Mouse (Mus musculus) embryonic facial prominence, embryonic 15.5 days (tissue): ENCODE results near the gene Rbbp5. TPM values are rescaled to one million over a fixed set of nuclear protein-coding genes. Genes with fewer than 3 reads are reported as not detected.
"Not testable (repeated sequence)": the region's sequence is repeated elsewhere in the genome, so short reads cannot be mapped to it uniquely, and the experiment has no call there.

ENCODE experiments used
- ATAC-seq: fragments of 200-750 bp; cut with Nextera tagmentation; 2 replicates; pipeline ENCODE4 v1.8.0; 2017; ENCODE audit warnings: low read depth, moderate TSS enrichment; ENCODE audit not compliant: insufficient number of reproducible peaks, low FRiP score, low TSS enrichment
- H3K27ac ChIP-seq: fragments of 300-500 bp; sonication (generic); replicated peaks from 2 replicates; pipeline ENCODE4 v1.5.1; 2015; ENCODE audit warnings: mild to moderate bottlenecking, inconsistent platforms
- H3K27me3 ChIP-seq: fragments of 300-500 bp; sonication (generic); 2 replicates; pipeline ENCODE4 v1.6.1; 2015; ENCODE audit warnings: inconsistent platforms
- H3K36me3 ChIP-seq: fragments of 300-500 bp; sonication (generic); 2 replicates; pipeline ENCODE4 v1.6.1; 2015; ENCODE audit warnings: mild to moderate bottlenecking, inconsistent platforms
- H3K4me1 ChIP-seq: fragments of 300-500 bp; sonication (generic); 2 replicates; pipeline ENCODE4 v1.6.1; 2015; ENCODE audit warnings: inconsistent platforms
- H3K4me2 ChIP-seq: fragments of 300-500 bp; sonication (generic); replicated peaks from 2 replicates; pipeline ENCODE4 v1.6.1; 2015; ENCODE audit warnings: mild to moderate bottlenecking, inconsistent platforms
- H3K4me3 ChIP-seq: fragments of 300-500 bp; sonication (generic); replicated peaks from 2 replicates; pipeline ENCODE4 v1.5.1; 2015; ENCODE audit warnings: mild to moderate bottlenecking, inconsistent platforms
- H3K9ac ChIP-seq: fragments of 300-500 bp; sonication (generic); 2 replicates; pipeline ENCODE4 v1.6.1; 2015; ENCODE audit warnings: inconsistent platforms
- H3K9me3 ChIP-seq: fragments of 300-500 bp; sonication (generic); replicated peaks from 2 replicates; pipeline ENCODE4 v1.6.1; 2016; ENCODE audit warnings: inconsistent platforms
- WGBS: fragments of 180-500 bp; shearing (Covaris S2); methylation state at CpG from one replicate; pipeline ENCODE4 v1.1.7; 2015; 5-methylcytosine and 5-hydroxymethylcytosine counted together
- polyA plus RNA-seq: library from polyadenylated mRNA; unstranded; fragments of >200 nt; fragmentation: Nextera tagmentation; extraction: Ambion mirVana; gene quantifications from 2 replicates; pipeline ENCODE4 v1.2.1, GENCODE M21; 2015

Rbbp5 gene
- polyA plus RNA-seq, 1 experiment from 2014 or later: 41.6 TPM

DNA sequence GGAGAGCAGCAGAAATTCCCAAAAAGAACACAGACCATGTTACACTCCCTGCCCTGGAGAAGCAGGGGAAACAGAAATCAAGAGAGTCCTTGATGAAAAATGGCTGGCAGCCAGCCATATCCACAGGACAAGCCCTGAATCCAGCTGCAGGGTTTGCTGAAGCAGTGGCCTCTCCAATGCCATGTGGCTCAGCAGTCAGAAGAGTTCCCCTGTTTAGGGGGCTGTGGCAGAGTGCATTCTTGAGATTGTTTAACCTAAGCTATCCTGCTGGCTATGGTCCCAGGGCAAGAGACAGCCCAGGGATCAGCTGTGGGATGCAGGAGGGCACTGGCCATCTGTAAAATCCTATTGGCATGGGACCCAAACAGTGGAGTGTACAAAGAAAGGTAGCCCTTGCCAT, 8.2 kb upstream of the Rbbp5 start:
- Histone ChIP-seq H3K4me2 (no peak overlapping the region), H3K4me3 (no peak overlapping the region)
- no peak for ATAC-seq

DNA sequence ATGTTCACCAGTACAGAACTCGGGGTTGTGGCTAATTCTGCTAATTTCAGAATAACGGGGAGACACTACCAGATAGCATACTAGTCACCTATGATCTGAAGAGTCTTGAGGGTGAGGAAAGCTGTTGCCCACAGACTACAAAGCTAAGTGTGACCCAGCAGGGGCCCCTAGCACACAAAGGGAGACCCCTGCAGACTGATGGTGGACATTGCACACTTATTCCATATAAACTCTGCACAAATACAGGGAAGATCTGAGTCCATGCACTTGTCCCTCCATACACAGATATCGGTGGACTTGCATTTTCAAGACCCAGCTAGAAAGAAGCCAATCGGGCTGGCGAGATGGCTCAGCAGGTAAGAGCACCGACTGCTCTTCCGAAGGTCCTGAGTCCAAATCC, 7.6 kb upstream of the Rbbp5 start:
- H3K4me2 ChIP-seq: no peak overlapping the region
- H3K4me3 ChIP-seq: no peak overlapping the region
- no peaks in the 10 kb centered on the region for H3K9me3 ChIP-seq
- no peak overlapping the region for H3K27ac ChIP-seq
- H3K36me3 ChIP-seq: peaks cover 19% of the 10 kb centered on the region
- no peaks in the 10 kb centered on the region for H3K27me3 ChIP-seq
- ATAC-seq: no peak
- H3K4me1 ChIP-seq: peaks cover 10% of the 10 kb centered on the region; the same call in 1 of the 2 replicates
- no peak overlapping the region for H3K9ac ChIP-seq
- 91% methylated on average over 7 of the region's 7 CpGs for WGBS

More for the DNA sequence above, 8.2 kb upstream of the Rbbp5 start:
- Histone ChIP-seq H3K9me3 (no peaks in the 10 kb centered on the region), H3K4me1 (peaks cover 10% of the 10 kb centered on the region; the same call in 1 of the 2 replicates), H3K27me3 (no peaks in the 10 kb centered on the region), H3K36me3 (peaks cover 25% of the 10 kb centered on the region), H3K9ac (no peak overlapping the region), H3K27ac (no peak overlapping the region)

DNA sequence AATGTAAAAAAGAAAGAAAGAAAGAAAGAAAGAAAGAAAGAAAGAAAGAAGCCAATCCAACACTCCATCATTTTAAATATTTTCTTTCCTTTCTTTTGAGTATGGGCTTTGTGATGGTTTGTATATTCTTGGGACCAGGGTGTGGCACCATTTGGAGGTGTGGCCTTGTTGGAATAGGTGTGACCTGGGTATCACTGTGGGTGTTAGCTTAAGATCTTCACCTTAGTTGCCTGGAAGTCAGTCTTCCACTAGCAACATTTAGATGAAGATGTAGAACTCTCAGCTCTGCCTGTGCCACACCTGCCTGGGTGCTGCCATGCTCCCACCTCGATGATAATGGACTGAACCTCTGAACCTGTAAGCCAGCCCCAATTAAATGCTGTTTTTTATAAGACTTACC, 7.1 kb upstream of the Rbbp5 start:
- not testable (repeated sequence) for H3K9ac ChIP-seq, H3K4me2 ChIP-seq, H3K4me3 ChIP-seq, H3K27ac ChIP-seq, H3K27me3 ChIP-seq, H3K9me3 ChIP-seq, ATAC-seq
- WGBS: 89% methylated on average over 1 of the region's 1 CpGs
- Histone ChIP-seq H3K36me3 (peaks cover 14% of the 10 kb centered on the region), H3K4me1 (peaks cover 10% of the 10 kb centered on the region; the same call in 1 of the 2 replicates)

DNA sequence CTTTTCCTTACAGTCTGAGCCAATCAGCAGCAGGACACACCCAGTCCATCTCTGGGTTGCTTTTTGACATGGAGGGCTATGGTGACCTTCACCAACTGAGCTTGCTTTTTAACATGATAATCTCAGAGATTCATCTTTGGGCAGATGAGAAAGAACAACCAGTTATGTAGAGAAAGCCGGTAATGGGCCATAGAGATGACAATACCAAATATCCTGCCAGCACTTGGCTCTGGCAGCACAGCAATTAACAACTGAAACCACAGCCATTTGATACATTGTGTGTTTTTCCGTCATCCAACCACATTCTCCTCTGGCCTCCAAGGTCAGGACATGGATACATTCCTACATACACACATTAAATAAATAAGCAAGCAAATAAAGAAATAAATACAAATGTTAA, 6.1 kb upstream of the Rbbp5 start:
- no peak overlapping the region for H3K27ac ChIP-seq
- 0 out of 2 replicates have a peak, but pooled peaks cover 6% of the 10 kb centered on the region for H3K4me1 ChIP-seq
- no peak overlapping the region for H3K9ac ChIP-seq
- H3K36me3 ChIP-seq: peaks cover 6% of the 10 kb centered on the region; the same call in 1 of the 2 replicates
- H3K4me2 ChIP-seq: no peak overlapping the region
- no peaks in the 10 kb centered on the region for H3K9me3 ChIP-seq
- 69% methylated on average over 2 of the region's 2 CpGs for WGBS
- no peak overlapping the region for H3K4me3 ChIP-seq
- H3K27me3 ChIP-seq: no peaks in the 10 kb centered on the region
- ATAC-seq: no peak

DNA sequence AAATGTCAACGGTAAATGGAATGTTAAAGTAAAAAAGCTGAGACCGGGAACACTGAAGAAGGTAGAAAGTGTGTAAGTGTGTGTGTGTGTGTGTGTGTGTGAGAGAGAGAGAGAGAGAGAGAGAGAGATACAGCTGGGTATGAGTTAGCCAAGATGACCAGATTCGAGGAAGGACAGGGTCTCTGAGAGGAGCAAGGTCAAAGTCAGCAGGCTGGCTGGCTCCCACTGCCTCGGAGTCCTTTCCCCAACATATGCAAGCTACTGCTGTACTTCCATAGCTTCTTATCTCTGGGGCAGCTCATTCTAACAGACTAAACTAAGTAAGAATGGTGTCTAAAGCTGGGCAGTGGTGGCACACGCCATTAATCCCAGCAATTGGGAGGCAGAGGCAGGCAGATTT, 5.7 kb upstream of the Rbbp5 start:
- Histone ChIP-seq H3K4me1 (0 out of 2 replicates have a peak, but pooled peaks cover 6% of the 10 kb centered on the region), H3K9ac (no peak overlapping the region), H3K4me2 (no peak overlapping the region), H3K36me3 (peaks cover 6% of the 10 kb centered on the region; the same call in 1 of the 2 replicates), H3K27me3 (no peaks in the 10 kb centered on the region), H3K27ac (no peak overlapping the region), H3K9me3 (no peaks in the 10 kb centered on the region), H3K4me3 (no peak overlapping the region)
- no peak for ATAC-seq
- 93% methylated on average over 5 of the region's 5 CpGs for WGBS

DNA sequence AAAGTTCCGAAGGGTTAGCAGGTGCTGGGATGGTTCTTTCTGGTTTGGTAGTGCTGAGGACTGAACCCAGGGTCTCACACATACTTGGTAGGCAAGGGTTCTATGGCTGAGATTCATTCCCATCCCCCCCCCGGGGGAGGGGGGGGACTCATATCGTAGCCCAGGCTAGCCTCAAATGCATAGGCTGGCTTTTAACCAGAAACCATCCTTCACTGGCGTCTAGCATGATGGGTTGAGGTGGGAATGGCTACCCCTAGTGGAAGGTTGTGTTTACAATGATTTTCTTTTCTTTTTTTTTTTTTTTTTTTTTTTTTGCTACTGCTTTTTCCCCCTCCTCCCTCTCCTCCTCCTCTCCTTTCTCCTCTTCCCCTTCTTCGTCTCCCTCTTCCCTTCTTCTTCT, 4.6 kb upstream of the Rbbp5 start:
- no peak overlapping the region for H3K9ac ChIP-seq
- no peak overlapping the region for H3K27ac ChIP-seq
- no peaks in the 10 kb centered on the region for H3K27me3 ChIP-seq
- no peak for ATAC-seq
- WGBS: 58% methylated on average over 5 of the region's 5 CpGs
- H3K9me3 ChIP-seq: no peaks in the 10 kb centered on the region
- no peak overlapping the region for H3K4me2 ChIP-seq
- H3K4me1 ChIP-seq: 0 out of 2 replicates have a peak, but pooled peaks cover 6% of the 10 kb centered on the region
- no peak overlapping the region for H3K4me3 ChIP-seq
- no peaks in the 10 kb centered on the region for H3K36me3 ChIP-seq

DNA sequence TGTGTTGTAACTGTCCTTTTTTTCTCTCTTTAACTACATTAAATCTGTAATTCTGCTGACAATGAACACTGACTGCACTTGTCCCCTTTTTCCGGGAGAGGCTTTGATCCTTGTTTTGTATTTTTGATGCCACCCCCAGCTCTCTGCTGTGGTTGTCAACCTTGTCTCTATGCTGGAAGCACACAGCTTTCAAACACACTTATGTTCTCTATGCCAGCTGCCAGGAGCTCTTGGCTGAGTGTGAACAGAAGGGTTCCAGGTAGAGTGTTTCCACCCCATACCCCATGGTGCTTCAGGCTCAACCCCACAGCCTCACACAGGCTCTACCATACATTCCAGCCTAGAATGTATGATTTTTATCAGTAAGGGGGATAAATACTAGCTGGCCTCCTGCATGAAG, 2.7 kb upstream of the Rbbp5 start:
- H3K9me3 ChIP-seq: no peaks in the 10 kb centered on the region
- no peak overlapping the region for H3K27ac ChIP-seq
- no peak for ATAC-seq
- no peaks in the 10 kb centered on the region for H3K36me3 ChIP-seq
- WGBS: 68% methylated on average over 1 of the region's 1 CpGs
- H3K4me3 ChIP-seq: no peak overlapping the region
- peaks cover 14% of the 10 kb centered on the region for H3K4me1 ChIP-seq
- no peak overlapping the region for H3K9ac ChIP-seq
- H3K4me2 ChIP-seq: no peak overlapping the region
- H3K27me3 ChIP-seq: no peaks in the 10 kb centered on the region

DNA sequence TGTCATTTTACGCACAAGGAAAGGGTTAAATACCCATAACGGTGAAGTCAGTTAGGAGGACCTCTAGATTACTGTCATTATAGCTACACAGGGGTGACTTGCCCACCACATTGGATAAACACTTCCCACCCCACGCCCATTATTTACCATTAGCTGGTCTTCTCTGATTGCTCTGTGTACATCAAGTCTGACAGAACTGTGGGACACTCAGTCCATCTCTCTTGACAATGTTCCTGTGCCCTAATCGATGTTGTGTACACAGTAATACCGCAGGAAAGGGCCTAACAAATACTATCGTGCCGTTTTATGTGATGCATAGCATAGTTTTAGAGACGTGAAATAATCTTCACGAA, 614 bp upstream of the Rbbp5 start:
- H3K4me3 ChIP-seq: peak overlapping the region; percentile 74
- H3K36me3 ChIP-seq: no peaks in the 10 kb centered on the region
- peak overlapping the region; percentile 67 for H3K4me2 ChIP-seq
- H3K4me1 ChIP-seq: peaks cover 14% of the 10 kb centered on the region
- peak overlapping the region; percentile 76 for H3K9ac ChIP-seq
- H3K27ac ChIP-seq: peak overlapping the region; percentile 74
- ATAC-seq: peak; percentile 22; the same call in 1 of the 2 replicates
- no peaks in the 10 kb centered on the region for H3K27me3 ChIP-seq
- no peaks in the 10 kb centered on the region for H3K9me3 ChIP-seq
- WGBS: 5% methylated on average over 9 of the region's 9 CpGs

DNA sequence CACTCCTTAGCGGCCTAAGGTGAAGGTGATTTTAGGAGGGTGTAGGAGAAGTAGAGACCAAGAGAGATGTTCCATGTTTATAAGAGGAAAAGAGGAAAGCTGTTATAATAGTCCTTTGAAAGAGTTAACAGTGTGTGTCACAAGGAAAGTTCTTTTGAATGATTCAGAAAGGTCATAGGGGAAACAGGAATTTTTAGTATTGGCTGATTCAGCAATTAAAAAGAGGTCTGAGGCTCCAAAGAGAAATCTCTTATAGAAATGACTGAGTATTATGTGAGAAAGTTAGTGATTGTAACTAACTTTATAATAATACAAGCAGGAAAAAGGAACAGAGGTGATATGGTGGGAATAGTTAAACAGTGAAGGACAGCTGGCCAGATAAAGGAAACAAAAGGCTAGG, 2.3 kb downstream of the Rbbp5 start:
- H3K4me2 ChIP-seq: no peak overlapping the region
- H3K27me3 ChIP-seq: no peaks in the 10 kb centered on the region
- peaks cover 14% of the 10 kb centered on the region for H3K4me1 ChIP-seq
- no peak for ATAC-seq
- 93% methylated on average over 1 of the region's 1 CpGs for WGBS
- no peaks in the 10 kb centered on the region for H3K36me3 ChIP-seq
- H3K9ac ChIP-seq: no peak overlapping the region
- H3K27ac ChIP-seq: no peak overlapping the region
- H3K9me3 ChIP-seq: no peaks in the 10 kb centered on the region
- no peak overlapping the region for H3K4me3 ChIP-seq

DNA sequence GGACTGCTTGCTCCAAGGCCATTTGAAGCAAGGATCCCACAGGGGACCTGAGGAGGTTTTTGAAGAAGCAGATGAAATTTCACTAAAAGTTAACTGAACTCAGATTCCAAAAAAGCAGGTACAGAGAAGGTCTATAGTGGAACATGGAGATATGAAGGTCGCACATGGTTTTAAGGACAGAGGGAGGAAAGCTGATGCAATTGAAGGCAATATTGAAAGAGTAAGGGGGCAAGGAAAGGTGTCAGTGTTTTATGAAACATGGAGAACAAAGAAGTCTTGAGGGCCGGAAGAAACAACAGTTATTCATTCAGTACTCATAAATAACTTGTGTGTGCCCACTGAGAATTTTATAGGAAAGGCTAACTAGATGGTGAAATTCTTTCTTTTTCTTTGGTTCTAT, 4.5 kb downstream of the Rbbp5 start:
- H3K27ac ChIP-seq: no peak overlapping the region
- no peaks in the 10 kb centered on the region for H3K27me3 ChIP-seq
- H3K9me3 ChIP-seq: no peaks in the 10 kb centered on the region
- H3K4me1 ChIP-seq: peaks cover 14% of the 10 kb centered on the region
- no peak overlapping the region for H3K4me3 ChIP-seq
- no peak overlapping the region for H3K4me2 ChIP-seq
- ATAC-seq: no peak
- H3K9ac ChIP-seq: no peak overlapping the region
- H3K36me3 ChIP-seq: peaks cover 5% of the 10 kb centered on the region; the same call in 1 of the 2 replicates
- WGBS: 89% methylated on average over 2 of the region's 2 CpGs

DNA sequence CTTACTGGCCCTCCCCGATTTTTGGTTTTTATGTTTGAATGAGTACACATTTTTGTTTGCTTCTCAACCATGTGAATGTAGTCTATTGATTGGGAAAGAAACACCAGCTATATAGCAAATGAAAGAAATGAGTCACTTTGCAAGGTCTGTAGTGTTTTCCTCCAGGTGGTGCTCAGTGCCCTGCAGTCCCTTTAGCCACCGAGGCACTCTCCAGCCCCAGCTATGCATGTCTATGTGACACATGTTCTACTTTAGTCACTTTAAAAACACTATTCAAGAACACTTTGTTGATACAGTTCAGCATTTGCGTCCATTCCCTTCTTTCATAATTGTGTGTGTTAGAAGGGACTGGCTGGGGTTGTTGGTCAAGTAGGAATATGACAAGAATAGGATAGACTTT, 6.1 kb downstream of the Rbbp5 start:
- no peaks in the 10 kb centered on the region for H3K27me3 ChIP-seq
- 87% methylated on average over 3 of the region's 3 CpGs for whole genome bisulfite sequencing
- no peak overlapping the region for H3K4me2 ChIP-seq
- H3K9me3 ChIP-seq: no peaks in the 10 kb centered on the region
- no peak for ATAC-seq
- H3K27ac ChIP-seq: no peak overlapping the region
- no peak overlapping the region for H3K9ac ChIP-seq
- H3K4me3 ChIP-seq: no peak overlapping the region
- peaks cover 9% of the 10 kb centered on the region for H3K4me1 ChIP-seq
- H3K36me3 ChIP-seq: peaks cover 11% of the 10 kb centered on the region

DNA sequence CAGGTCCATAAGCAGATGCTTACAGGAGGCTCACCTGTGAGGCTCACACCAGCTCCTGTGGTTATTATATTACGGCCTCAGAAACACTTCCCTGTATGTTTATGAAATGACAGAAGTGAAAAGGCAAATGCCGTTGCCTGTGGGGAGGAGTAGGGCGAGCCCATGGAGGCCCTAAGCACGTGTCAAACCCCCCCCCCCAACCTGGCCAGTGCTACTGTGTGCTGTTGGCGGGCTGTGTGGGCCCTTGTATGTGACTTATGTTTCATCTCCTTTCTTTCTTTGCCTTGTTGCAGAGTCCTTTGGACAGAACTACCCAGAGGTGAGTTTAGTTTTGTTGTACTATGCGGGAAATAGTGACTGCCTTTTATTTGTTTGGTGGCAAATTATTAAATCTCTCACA, 6.6 kb downstream of the Rbbp5 start:
- Histone ChIP-seq H3K36me3 (peaks cover 16% of the 10 kb centered on the region), H3K9ac (no peak overlapping the region), H3K27ac (no peak overlapping the region), H3K4me3 (no peak overlapping the region), H3K27me3 (no peaks in the 10 kb centered on the region), H3K4me1 (peaks cover 5% of the 10 kb centered on the region; the same call in 1 of the 2 replicates), H3K9me3 (no peaks in the 10 kb centered on the region), H3K4me2 (no peak overlapping the region)
- WGBS: 91% methylated on average over 6 of the region's 6 CpGs
- no peak for ATAC-seq
